Mouse (Mus musculus): ENCODE measurements around the gene Igf1.

Gene Igf1

GRCm38 (mm10) chr10:87895351-87895750, 37.3 kb downstream of the Igf1 start:
- DNase-seq (ENCODE audit: low spot score in 2 of 2), result no peak

GRCm38 (mm10) chr10:87897331-87897730, 39.3 kb downstream of the Igf1 start:
- no peak for DNase-seq (ENCODE audit: low spot score in 2 of 2)

GRCm38 (mm10) chr10:87898826-87899225, 40.8 kb downstream of the Igf1 start:
- DNase-seq (ENCODE audit: low spot score in 2 of 2), result no peak

- no peak for DNase-seq (ENCODE audit: low spot score in 2 of 2)
These were observed 43.9 kb downstream of the Igf1 start for GRCm38 (mm10) chr10:87901916-87902315.

- no peak for DNase-seq (ENCODE audit: low spot score in 2 of 2)
These were observed 46.3 kb downstream of the Igf1 start for GRCm38 (mm10) chr10:87904324-87904723.

- DNase-seq (ENCODE audit: low spot score in 2 of 2), result no peak
These were observed 47.0 kb downstream of the Igf1 start for GRCm38 (mm10) chr10:87905087-87905486.

- DNase-seq (ENCODE audit: low spot score in 2 of 2), result no peak
These were observed 48.1 kb downstream of the Igf1 start for GRCm38 (mm10) chr10:87906121-87906520.

- DNase-seq (ENCODE audit: low spot score in 2 of 2), result no peak
These were observed 48.8 kb downstream of the Igf1 start for GRCm38 (mm10) chr10:87906757-87907307.

- no peak for DNase-seq (ENCODE audit: low spot score in 2 of 2)
These were observed 55.8 kb downstream of the Igf1 start for GRCm38 (mm10) chr10:87913852-87914251.

GRCm38 (mm10) chr10:87914932-87915331, 56.9 kb downstream of the Igf1 start:
- no peak for DNase-seq (ENCODE audit: low spot score in 2 of 2)

GRCm38 (mm10) chr10:87915782-87916181, 57.7 kb downstream of the Igf1 start:
- DNase-seq (ENCODE audit: low spot score in 2 of 2), result no peak

- DNase-seq (ENCODE audit: low spot score in 2 of 2), result no peak
These were observed 64.2 kb downstream of the Igf1 start for GRCm38 (mm10) chr10:87922263-87922662.

GRCm38 (mm10) chr10:87926564-87926963, 68.5 kb downstream of the Igf1 start:
- no peak for DNase-seq (ENCODE audit: low spot score in 2 of 2)

GRCm38 (mm10) chr10:87927131-87927609, 69.1 kb downstream of the Igf1 start:
- no peak for DNase-seq (ENCODE audit: low spot score in 2 of 2)

GRCm38 (mm10) chr10:87948192-87948591, 90.1 kb downstream of the Igf1 start:
- no peak for DNase-seq (ENCODE audit: low spot score in 2 of 2)

GRCm38 (mm10) chr10:87971536-87971935, 113.5 kb downstream of the Igf1 start:
- DNase-seq (ENCODE audit: low spot score in 2 of 2), result no peak

- no peak for DNase-seq (ENCODE audit: low spot score in 2 of 2)
These were observed 116.0 kb downstream of the Igf1 start for GRCm38 (mm10) chr10:87973911-87974631.

- no peak for DNase-seq (ENCODE audit: low spot score in 2 of 2)
These were observed 127.3 kb downstream of the Igf1 start for GRCm38 (mm10) chr10:87985375-87985774.

- DNase-seq (ENCODE audit: low spot score in 2 of 2), result no peak
These were observed 128.1 kb downstream of the Igf1 start for GRCm38 (mm10) chr10:87986201-87986600.
